Mouse (Mus musculus): ENCODE data around the gene Adamtsl5.

Adamtsl5 gene

GRCm38 (mm10) chr10:80342749-80343424, 5.3 kb downstream of the Adamtsl5 start:
- DNase-seq (ENCODE audit: low spot score in 2 of 2): no peak

GRCm38 (mm10) chr10:80342305-80342748, 5.9 kb downstream of the Adamtsl5 start:
- no peak for DNase-seq (ENCODE audit: low spot score in 2 of 2)

GRCm38 (mm10) chr10:80341491-80342304, 6.5 kb downstream of the Adamtsl5 start:
- DNase-seq (ENCODE audit: low spot score in 2 of 2): no peak

DNA sequence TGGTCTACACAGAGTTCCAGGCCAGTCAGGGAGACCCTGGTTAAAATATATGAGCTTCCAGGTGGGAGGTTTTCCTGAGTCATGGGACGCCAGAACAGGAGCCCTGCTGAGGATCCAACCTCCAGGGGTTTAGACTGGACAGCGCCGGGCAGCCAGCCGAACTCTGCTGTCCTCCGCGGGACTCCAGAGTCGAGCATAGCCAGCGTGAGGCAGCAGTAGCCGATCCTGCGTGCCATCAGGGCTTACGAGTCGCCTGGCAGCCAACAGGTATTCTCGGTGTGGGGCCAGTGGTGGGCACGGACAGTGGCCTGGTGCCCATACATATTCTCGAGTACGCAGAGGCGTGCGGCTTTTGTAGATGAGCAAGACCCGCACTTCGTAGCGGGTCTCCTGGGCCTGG, 7.2 kb downstream of the Adamtsl5 start:
- DNase-seq (ENCODE audit: low spot score in 2 of 2): no peak

- peak; percentile 74 to 76 for DNase-seq (ENCODE audit: low spot score in 2 of 2)
Observed at GRCm38 (mm10) chr10:80339941-80340750, 8.1 kb downstream of the Adamtsl5 start.

DNA sequence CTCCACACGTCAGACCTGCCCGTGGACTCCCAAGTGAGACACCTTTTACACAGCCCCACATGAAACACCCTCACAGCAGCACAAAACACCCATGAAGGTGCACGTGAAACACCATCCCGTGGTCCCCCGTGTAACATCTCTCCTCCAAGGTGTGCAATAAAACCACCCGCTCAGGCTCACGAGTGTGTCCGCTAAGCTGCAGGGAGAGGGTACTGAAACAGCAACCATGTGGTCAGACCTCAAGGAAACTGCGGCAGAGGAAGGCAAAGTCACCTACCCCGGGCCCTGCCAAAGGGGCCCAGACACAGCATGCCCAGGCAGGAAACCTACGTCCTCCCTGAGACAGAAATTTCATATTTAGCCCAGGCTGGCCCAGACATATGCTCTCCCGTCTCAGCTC, 11.9 kb downstream of the Adamtsl5 start:
- no peak for DNase-seq (ENCODE audit: low spot score in 2 of 2)

GRCm38 (mm10) chr10:80332525-80332989, 15.7 kb downstream of the Adamtsl5 start:
- no peak for DNase-seq (ENCODE audit: low spot score in 2 of 2)

GRCm38 (mm10) chr10:80331636-80332524, 16.3 kb downstream of the Adamtsl5 start:
- DNase-seq (ENCODE audit: low spot score in 2 of 2): no peak

- DNase-seq (ENCODE audit: low spot score in 2 of 2): no peak
Observed at GRCm38 (mm10) chr10:80330888-80331287, 17.3 kb downstream of the Adamtsl5 start.

GRCm38 (mm10) chr10:80330084-80330483, 18.1 kb downstream of the Adamtsl5 start:
- DNase-seq (ENCODE audit: low spot score in 2 of 2): no peak

- peak; percentile 94 to 95 for DNase-seq (ENCODE audit: low spot score in 2 of 2)
Observed at GRCm38 (mm10) chr10:80329273-80330081, 18.7 kb downstream of the Adamtsl5 start, which contains the start of the genes Pcsk4 and Reep6. Pcsk4 (minus strand) TSS chr10:80329498. Reep6 (plus strand) TSS chr10:80329953.

DNA sequence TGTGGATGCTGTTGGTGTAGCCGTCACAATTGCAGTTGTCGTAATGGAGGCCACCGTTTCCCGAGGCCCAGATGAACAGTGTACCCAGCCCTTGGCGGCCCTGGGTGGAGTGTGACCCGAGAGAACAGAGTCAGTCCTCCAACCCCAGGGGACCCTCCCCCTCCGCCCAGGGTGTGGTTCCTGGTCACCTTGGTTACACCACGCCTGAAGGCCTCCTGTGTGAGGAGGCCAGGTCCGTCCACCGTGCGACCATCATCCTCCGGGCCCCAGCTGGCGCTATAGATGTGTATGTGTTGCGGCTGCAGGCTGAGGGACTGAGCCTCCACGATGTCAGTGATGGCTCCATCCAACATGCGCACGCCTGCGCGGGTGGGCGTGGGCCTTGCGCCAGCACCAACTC, 23.2 kb downstream of the Adamtsl5 start:
- no peak for DNase-seq (ENCODE audit: low spot score in 2 of 2)

DNA sequence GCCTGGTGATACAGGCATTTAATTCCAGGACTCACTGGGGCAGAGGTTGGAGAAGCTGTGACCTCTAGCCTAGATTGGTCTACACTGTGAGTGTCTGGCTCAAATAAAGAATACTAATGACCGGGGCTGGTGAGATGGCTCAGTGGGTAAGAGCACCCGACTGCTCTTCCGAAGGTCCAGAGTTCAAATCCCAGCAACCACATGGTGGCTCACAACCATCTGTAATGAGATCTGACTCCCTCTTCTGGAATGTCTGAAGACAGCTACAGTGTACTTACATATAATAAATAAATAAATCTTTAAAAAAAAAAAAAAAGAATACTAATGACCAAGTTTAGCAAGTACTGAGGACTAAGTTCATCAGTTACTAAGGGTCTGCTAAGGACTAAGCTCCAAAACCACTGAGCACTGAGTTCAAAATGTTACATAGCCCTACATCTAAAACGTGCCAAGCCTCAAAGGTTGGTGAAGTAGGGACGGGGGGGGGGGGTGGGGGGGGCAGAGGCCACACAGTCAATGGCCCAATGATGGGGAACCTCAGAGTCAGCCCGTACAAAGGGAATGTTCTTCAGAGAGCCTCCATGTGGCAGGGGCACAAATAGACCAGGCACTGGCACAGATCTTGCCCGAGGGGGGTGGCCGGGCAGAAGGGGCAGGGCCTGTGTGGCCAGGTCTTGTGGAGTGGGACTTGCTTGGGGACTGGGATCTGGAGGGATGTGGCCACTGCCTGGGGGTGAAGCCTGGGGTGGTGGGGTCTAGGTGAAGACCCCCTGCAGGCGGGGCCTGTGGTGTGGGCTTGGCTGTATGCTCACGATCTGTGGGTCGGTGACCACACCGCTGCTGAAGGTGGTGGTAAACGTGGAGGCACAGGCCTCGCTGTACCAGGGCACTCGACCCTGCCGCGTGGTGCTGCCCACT, 23.8 kb downstream of the Adamtsl5 start:
- DNase-seq (ENCODE audit: low spot score in 2 of 2): no peak

- no peak for DNase-seq (ENCODE audit: low spot score in 2 of 2)
Observed at GRCm38 (mm10) chr10:80323261-80324119, 24.7 kb downstream of the Adamtsl5 start.

DNA sequence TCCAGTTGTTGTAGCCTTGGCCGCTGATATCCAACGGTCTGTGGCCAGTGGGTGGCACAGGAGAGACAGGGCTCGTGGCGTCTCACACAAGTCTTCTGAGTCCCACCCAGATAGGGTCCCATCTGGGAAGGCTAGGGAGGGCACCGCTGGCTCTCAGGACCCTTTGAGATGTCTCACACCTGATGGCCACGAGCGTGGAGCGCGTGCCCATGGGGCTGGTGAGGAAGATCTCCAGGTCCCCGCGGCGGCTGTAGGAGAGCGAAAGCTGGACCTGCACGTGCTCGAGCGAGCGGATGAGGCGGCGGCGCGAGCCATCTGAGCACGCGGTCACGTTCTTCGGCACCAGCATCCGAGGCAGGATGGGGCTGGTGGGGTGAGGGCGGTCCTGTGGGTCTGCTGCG, 25.4 kb downstream of the Adamtsl5 start:
- DNase-seq (ENCODE audit: low spot score in 2 of 2): no peak

- DNase-seq (ENCODE audit: low spot score in 2 of 2): no peak
Observed at GRCm38 (mm10) chr10:80321670-80322581, 26.3 kb downstream of the Adamtsl5 start.
